Mouse (Mus musculus) MEL (cell line): ENCODE measurements at regions not wholly inside any gene's neighbourhood (a gene's known extent, or its start where the extent isn't known, plus 50 kb on each side); places are given as distances from the start of the nearest gene placed in this dataset.

ENCODE experiments used
- CTCF ChIP-seq, 3 experiments: IDR thresholded peaks in 2 of 3; conservative IDR thresholded peaks in 1 of 3; 2 replicates each; pipeline ENCODE4 v1.5.1; 2011 to 2012; ENCODE audit warnings: low read length in 3 of 3, low read depth in 2 of 3, mild to moderate bottlenecking in 2 of 3, improper control_type of control experiment in 1 of 3, inconsistent platforms in 1 of 3, mixed read lengths in 1 of 3, moderate library complexity in 1 of 3; ENCODE audit not compliant: control insufficient read depth in 1 of 3, insufficient read depth in 1 of 3, poor library complexity in 1 of 3, severe bottlenecking in 1 of 3
- MAX ChIP-seq: IDR thresholded peaks from 2 replicates; pipeline ENCODE4 v1.6.1; 2011; ENCODE audit warnings: low read length, improper control_type of control experiment
- ZNF384 ChIP-seq: IDR thresholded peaks from 2 replicates; pipeline ENCODE4 v1.6.1; 2012; ENCODE audit warnings: low read depth, mild to moderate bottlenecking, inconsistent platforms, low read length, improper control_type of control experiment

DNA sequence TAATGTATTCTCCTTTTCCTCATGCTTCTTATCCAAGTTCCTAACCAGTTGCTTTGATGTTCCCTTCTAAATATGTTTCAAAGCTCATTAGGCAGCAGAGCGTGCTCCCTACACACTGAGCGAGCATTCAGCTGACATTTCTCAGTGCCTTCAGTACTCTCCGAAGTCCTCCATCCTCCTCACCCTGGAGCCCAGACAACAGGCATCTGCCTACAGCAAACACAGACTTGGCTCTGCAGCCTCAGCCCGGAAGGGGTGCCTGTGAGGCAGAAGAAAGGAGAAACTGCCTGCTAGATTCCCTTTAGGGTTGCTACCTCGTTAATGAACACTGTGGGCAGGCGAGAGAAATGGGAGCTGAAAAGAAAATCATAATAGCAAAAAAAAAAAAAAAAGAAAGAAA is 57.2 kb upstream of the Kcna3 start:
- TF ChIP-seq MAX (no peak), ZNF384 (no peak), CTCF (IDR thresholded peaks at IDR 0.05 in 2 of 3, conservative IDR thresholded peaks at IDR 0.05 in 1 of 3; ENCODE audit: control insufficient read depth in 1 of 3, insufficient read depth in 1 of 3, low read depth in 2 of 3, low read length in 3 of 3, poor library complexity in 1 of 3, severe bottlenecking in 1 of 3) (no peak)
